Mouse (Mus musculus): ENCODE measurements around the gene Tulp4.
"Not testable (repeated sequence)": the region's sequence is repeated elsewhere in the genome, so short reads cannot be mapped to it uniquely, and the experiment has no call there.

The Tulp4 gene

DNA sequence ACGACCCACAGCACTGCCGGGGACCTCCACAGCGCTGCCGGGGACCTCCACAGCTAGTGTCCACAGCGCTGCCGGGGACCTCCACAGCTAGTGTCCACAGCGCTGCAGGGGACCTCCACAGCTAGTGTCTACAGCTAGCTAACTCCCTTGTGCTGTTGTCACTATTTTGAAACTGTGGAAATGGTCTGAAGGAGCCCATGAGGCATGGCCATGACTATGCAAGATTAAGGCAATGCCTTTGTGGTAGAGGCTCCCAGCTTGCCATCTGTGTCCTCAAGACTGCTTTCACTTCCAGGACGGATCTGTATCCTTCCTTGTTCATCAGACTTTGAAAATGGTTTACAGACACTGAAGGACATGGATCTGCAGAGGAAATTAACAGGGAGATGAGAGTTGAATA, 80.9 kb downstream of the Tulp4 start:
- DNase-seq (ENCODE audit: low read depth, low spot score) = no peak

DNA sequence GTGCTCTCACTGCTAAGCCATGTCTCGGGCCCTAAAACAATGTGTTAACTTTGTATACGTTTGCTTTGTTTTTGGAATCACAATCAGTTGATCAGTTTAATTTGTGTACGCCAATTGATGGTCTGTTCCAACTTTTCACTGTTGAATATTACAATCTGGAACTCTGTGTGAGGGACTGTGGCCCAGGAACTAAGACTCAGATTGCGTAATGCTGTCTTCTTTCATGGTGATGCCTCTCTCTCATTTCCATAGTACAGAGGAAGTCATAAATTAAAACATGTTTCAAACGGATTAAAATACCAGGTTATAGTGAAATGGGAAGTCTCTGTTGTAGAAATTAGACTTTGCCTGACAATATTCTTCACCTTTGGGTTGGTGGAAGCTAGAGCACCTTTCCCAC, 83.0 kb downstream of the Tulp4 start:
- no peak for DNase-seq (ENCODE audit: low read depth, low spot score)

DNA sequence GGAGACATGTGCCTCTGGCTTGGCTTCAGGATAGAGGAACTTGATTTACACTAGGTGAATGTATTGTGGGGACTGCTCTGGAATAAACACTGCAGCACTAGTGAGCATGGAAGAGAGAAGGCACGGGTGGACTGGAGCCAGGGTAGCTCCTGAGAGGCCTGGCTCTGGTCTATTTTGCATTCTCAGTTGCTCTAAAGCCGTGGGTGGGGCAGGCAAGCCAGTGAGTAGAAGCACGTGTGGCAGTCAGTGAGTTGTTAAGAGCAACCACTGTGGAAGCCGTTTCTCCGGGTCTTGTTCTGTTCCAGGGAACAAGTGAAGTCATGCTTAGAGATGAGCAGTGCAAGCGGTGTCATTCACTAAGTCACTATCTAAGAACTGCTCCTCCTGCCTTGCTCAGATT, 86.0 kb downstream of the Tulp4 start:
- no peak for DNase-seq (ENCODE audit: low read depth, low spot score)

DNA sequence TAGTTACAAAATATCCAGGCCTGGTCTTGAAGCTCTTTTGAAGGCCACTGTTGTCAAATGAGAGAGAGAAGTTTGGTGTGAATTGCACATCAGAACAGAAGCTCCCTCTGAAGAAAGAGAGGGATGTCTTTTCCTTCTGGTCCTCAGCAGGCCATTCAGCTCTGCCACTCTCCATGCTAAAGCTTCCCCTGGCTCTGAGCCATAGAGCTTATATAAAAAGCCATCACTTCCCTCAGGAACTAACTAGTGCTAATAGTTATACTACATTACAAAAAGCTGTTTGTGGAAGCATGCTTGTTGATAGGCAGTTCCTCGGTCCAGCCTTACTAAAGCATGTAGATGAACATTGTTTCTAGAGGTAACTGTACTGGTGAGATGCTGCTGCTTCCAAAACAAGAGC, 89.2 kb downstream of the Tulp4 start:
- no peak for DNase-seq (ENCODE audit: low read depth, low spot score)

DNA sequence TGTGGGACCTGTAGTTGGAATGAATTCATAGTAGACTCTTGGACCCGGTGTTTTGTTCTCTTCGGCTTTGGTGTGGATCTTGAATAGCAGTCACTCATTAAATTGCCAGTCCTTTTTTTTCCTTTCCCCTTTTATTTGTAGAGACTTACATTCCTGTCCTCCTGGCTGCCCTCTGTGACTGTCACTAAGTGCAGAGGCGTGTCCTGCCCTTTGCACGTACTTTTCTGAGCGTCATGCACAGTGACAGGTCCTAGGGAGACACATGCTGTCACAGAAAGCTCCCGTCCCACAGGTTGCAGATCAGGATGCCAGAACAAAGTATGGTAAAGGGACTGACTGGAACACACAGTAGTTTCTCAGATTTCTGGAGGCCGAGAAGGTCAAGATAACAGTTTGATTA, 91.3 kb downstream of the Tulp4 start:
- no peak for DNase-seq (ENCODE audit: low read depth, low spot score)

DNA sequence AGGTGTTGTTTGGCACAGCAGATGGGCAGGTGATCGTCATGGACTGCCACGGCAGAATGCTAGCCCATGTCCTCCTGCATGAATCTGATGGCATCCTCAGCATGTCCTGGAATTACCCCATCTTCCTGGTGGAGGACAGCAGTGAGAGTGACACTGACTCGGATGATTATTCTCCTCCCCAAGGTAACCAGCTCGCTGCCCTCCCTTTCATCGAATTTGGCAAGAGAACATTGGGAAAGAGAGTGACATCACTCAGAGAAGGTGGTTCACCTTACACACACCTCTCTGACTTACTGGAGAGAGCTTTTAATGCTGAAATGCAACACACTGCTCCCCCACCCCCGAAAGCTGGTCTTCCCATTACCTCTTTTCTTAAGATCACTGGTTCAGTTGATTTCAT, 92.4 kb downstream of the Tulp4 start:
- DNase-seq (ENCODE audit: low read depth, low spot score) = no peak

DNA sequence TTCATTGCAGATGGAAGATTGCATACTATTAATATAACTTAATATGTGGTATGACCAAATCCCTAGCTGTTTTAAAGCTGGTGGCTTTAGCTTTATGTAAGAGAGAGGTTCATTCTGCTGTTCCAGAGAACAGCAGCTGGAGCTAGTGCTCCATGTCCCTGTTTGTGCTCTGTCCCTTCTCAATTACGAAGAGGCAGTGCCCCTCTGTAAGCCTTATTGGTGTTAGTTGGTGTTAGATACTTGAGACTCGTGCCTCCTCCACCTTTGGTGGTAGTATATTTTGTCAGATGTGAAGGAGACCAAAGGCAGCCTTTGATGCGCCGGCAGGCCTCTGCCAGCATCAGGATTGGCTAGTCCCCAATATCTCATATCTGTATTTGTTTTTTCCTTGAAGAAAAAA, 92.9 kb downstream of the Tulp4 start:
- DNase-seq (ENCODE audit: low read depth, low spot score) = no peak

DNA sequence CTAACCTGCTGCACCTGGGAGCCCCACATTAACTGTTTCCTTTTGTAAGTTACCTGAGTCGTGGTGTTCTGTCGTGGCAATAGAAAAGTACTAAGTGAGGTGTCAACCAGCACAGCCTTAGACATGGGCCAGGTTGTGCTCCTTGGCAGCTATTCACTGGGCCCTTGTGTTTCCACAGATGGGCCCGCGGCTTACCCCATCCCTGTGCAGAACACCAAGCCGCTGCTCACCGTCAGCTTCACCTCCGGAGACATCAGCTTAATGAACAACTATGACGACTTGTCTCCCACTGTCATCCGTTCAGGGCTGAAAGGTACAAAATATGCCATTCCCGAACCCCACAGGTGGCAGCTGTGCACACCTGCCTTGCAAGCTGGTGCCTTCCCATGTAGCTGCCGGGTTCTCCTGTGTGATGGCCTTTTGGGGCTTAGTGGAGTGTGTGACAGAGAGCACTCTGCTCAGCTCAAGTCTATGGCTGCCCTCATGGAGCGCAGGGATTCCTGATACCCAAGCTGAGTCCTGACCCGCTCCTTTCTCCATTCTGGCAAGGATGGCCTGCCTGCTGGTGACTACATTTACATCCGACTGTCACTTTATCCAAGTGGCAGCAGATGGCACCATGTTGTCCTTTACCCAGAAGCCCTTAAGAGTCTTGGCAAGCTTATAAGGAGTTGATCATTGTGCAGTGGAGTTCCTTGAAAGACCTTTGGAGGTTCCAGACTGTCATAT, 95.4 kb downstream of the Tulp4 start:
- DNase-seq (ENCODE audit: low read depth, low spot score) = no peak

DNA sequence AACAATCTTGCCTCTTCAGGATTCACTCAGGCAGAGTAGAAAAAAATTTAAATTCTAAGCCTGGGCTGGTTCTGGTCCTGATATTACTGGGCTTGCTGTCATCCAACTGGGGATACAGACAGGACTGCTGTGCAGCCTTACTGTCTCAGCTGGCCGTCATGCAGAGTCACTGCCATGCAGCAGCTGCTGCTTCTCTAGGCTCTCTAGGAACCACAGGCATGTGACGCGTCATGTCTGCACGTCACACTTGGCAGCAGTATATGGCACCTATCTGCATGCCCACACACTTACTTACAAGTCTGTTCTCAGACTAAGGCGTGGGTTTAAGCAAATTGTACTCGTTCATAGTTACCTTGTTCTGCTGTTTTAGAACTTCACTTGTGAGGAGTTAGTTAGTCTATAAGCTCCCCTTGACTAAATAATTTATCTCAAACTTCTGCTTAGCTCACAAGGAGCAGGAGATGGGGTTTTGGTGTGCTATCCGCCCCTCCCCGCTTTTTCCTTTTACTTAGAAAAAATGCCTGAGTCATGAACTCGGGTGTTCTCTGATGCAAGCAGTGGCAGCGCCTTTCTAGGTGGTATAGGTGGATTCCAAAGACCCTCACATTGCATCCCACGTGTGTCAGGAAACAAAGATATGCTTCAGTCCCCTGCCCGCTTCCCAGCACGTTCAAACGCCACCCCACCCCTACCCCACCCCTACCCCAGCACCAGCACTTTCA, 96.3 kb downstream of the Tulp4 start:
- no peak for DNase-seq (ENCODE audit: low read depth, low spot score)

DNA sequence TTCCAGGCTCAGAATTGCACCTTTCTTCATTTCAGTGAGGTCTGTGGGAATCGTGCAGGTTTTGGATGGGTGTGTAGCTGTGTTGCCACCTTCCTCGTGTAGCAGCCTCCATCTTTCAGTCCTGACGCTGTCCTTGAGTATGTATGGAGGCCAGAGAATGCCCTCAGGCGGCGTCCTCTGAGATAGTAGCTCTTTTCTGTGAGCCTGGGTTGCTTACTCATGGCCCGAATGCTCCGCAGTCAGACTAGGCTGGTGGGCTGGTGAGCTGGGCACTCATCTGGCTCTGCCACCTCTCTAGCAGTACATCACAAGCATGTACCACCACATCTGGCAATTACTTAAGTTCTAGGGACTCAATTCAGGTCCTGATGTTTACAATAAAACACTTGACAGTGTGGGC, 96.9 kb downstream of the Tulp4 start:
- no peak for DNase-seq (ENCODE audit: low read depth, low spot score)

DNA sequence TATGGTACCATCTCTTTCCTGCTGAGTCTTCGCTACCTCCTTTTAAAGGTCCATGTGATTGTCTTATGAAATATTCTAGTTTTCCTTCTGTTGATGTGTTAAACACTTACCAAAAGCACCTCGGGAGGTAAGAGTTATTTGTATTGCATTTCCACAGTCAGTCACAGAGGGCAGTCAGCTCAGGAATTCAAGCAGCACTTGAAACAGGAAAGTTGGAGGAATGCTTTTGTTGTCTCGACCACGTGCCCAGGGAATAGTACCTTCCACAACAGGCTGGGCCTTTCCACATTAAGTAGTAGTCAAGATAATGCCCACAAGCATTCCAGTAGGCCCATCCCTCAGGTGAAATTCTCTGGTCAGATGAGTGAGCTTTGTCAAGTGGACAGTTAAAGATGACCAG, 97.6 kb downstream of the Tulp4 start:
- no peak for DNase-seq (ENCODE audit: low read depth, low spot score)

DNA sequence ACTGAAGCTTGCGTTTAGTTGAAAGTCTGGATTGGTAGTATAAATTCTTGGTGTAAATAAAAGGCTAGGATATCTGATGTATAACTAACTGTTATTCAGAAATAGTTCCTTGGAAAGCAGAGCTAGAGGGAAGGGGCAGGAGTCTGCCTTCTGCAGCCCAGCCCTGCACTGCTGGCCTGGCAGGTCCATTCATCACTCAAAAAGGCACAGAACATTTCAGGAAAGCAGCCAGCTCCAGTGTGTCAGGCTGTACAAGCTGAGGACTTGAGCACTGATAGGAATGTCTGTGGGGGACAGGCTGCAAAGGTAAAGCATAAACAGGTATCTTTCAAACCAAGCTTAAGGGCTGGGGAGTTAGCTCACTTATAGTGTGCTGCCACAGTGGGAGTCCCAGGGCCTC, 105.5 kb downstream of the Tulp4 start:
- DNase-seq (ENCODE audit: low read depth, low spot score) = no peak

DNA sequence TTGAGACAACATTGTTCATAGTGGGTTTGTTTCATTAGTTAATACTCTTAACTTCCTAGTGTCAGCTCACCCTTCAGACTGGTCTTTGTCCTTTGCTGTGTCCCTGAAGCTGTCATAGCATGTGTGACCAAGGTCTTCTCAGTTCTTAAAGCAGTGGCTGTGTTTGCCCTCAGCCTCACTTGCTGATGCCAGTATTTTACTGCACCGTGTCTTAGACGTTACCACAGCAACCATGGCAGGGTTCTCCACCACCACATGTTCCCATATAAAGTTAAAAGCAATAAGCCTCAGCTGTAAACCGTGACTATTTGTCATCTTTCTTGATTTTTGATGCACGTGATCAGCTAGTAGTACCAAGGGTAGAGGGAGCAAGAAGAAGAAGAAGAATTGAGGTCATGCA, 109.4 kb downstream of the Tulp4 start:
- DNase-seq (ENCODE audit: low read depth, low spot score) = no peak

DNA sequence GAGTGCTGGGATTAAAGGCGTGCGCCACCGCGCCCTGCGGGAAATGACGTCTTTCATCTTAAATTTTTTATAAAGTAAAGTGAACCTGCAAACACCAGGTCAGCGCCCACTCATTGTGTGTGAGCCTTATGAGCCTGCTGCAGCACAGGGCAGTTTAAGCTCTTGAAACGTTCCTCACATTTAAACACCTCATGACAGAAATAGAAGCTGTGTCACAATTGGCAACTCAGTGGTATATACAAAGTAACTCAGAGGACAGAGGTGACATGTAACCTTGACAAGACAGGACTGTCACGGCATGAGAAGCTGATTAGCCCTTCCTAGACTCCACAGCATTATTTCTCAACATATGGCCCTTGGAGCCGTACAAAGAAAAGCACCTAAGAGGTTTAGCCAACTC, 110.3 kb downstream of the Tulp4 start:
- DNase-seq (ENCODE audit: low read depth, low spot score) = no peak

DNA sequence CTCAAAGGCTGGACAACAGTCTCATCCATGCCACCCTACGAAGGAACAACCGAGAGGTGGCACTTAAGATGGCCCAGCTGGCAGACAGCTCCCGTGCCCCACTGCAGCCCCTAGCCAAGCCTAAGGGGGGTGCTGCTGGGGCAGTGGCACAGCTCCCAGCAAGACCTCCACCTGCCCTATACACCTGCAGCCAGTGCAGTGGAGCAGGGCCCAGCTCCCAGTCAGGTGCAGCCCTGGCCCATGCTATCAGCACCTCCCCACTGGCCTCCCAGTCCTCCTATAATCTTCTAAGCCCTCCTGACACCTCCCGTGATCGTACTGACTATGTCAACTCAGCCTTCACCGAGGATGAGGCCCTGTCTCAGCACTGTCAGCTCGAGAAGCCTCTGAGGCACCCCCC, 126.4 kb downstream of the Tulp4 start:
- DNase-seq (ENCODE audit: low read depth, low spot score) = not testable (repeated sequence)

DNA sequence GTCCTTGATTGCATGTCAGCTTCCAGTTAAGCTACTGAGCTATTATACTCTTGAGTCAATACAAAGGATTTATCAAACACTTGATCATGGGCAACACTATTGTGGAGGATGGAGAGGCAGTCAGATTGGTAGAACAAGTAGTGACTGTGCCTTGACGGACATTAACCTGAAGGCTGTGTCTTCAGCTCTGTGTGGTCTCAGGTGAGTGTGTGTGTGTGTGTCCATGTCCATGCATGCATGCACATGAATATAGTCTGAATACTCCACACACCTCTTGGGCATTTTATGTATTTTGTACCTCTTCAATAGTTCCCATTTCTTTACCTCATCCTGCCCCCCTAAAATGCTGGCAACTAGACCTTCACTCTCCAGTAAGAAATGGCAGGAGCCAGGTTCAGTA, 145.1 kb downstream of the Tulp4 start:
- DNase-seq (ENCODE audit: low read depth, low spot score) = not testable (repeated sequence)

DNA sequence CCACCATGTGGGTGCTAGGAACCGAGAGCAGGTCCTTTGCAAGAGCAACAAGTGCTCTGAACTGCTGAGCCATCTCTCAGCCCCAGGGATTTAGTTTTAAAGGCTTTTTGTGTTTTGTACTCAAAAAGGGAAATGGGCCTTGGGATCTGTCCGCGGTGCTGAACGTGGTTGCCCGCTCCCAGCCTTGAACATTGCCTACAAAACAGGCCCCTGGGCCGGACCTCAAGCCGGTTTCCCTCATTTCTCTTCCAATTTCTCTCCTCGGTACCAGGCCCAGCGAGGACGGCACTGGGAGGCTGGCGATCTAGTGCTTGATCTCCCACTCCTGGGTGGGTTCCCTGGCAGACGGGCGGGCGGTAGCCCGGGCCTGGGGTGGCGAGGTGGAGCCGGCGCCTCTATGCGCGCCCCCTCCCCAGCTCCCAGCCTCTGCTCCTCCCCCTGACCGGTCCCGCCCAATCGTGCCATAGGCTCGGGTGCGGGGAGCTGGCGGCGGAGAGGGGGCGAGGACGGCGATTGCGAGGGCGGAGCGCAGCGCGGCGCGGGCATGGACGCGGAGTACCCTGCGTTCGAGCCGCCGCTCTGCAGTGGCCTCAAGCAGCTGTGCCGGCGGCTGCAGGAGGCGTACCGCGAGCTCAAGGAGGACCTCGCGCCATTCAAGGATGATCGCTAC, 150.3 kb downstream of the Tulp4 start, which contains the start of gene Tmem181a:
Tmem181a (plus strand) TSS at position 461 of the 670 bp plus-strand sequence.
- DNase-seq (ENCODE audit: low read depth, low spot score) = not testable (repeated sequence)

DNA sequence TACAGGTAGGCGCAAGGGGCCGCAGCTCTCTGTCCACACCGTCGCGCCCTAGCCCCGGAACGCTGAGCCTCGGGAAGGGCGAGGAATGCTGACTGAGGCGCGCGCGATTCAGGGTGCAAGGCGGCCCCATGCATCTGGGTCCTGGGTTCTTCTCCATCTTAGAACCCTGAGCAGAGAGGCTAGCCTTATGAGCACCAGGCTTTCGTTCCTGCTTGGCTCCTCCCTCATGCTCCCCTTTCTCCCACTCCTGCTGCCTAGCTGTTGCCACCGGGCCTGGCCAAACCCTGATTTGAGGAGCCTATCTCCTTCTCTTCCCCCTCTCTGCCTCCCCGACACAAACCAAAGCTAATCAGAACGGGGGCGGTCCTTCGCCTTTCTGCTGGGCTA, 150.8 kb downstream of the Tulp4 start:
- DNase-seq (ENCODE audit: low read depth, low spot score) = not testable (repeated sequence)

DNA sequence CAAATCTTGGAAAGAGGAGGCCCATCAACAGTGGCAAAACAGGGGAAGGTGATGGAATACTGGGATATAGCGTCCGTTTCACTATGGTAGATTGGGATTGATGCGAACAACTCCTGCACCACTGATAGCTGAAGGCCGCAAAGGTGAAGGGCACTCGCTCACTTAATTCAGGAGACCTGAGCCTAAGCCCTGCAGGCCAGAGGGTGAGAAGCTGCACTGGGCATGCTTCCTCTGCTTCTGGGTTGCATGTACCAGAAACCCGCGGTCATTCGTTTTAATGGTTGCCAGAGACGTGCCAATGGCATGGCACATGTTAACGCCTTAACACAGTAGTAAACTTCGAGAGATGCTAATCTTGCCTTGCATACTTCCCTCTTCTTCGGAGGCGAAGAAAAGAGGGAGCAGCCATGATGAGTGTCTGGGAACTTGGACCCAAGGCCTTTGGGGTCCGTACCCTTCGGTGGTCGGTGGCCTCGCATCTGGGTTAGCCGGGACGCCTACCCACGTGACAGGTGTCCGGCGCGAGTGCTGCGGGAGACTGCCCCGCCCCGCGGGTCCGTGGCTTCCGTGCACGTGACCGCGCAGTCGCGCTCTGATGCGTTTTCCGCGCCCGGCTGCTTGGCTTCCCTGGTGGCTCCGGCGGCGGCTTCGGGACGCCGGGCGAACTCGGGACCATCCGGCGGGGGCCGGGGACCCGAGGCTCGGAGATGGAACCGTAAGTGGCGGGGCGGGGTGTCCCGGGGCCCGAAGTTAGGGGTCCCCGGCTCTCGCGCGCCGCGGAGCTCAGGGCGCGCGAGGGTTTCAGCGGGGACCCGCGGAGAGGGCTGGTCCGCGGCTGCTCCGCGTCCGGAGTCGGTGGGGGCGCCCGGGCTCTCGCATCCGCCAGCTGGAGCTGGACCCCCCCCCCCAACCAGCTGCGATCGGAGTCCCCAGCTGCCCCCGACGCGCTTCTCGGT, 163.9 kb downstream of the Tulp4 start:
- DNase-seq (ENCODE audit: low read depth, low spot score) = peak; percentile 6

DNA sequence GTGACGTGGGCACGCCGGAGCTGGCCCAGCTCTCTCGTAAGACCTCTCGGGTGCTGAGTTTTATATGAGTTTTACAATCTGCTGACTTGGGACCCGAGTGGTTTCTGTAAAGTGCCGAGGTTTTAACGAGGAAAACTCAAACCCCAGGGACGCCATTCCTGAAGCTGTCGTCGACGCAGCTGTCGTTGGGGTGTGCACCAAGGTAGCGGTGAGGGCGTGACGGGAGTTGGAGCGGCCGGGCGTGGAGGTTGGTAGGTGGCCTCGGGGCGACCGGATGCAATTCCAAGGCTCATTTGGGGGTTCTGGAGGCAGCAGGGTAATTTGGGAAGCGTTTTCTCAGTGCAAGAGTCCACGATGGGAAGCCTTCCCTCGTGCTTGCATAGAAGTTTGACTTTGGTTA, 164.6 kb downstream of the Tulp4 start:
- not testable (repeated sequence) for DNase-seq (ENCODE audit: low read depth, low spot score)

DNA sequence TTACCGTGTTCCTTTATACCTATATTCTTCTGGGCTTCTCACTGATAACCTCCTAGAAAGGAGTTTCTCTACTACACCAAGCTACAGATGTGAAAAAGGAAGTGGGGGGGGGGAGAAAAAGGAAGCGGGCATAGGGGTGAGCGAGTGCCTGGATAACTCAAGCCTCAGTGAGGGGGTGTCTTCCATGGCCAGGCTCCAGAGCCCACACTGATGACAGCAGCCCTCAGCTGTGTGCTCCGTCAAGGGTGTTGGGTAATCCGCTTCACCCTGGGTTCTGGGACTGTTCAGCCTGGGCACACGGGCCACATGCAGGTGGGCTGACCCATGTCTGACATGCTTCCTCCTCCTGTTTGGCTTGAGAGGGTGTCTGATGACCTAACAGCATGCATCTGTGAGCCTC, 165.7 kb downstream of the Tulp4 start:
- DNase-seq (ENCODE audit: low read depth, low spot score) = not testable (repeated sequence)

DNA sequence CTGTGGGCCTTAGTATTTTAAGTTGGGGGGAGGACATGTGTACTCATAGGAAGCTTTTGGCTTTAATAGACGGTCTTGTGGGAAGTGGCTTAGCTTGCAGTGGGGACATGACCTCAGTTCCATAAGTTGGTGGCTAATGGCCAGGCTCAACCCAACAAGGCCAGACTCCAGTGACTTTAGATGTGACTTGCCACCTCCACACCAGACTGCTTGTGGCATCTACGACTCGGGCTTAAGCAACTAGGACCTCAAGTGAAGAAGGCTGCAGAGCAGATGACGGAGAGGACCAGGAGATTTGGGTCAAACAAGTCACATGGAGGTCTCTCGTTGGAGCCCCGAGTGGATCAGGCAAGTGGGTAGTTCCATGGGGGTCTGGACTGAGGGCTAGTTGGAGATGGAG, 168.5 kb downstream of the Tulp4 start:
- not testable (repeated sequence) for DNase-seq (ENCODE audit: low read depth, low spot score)

Data from retina, postnatal 7 days (tissue).